Mouse (Mus musculus) kidney, adult 2 months (tissue): ENCODE results near the gene Plxna4. TPM values are rescaled to one million over a fixed set of nuclear protein-coding genes. Genes with fewer than 3 reads are reported as not detected.

Experiments
- DNase-seq: peaks from one replicate; pipeline ENCODE4 v3.0.0; 2021
- H3K27ac ChIP-seq: fragments of 200-500 bp; 2 replicates; pipeline ENCODE4 v1.5.1; 2012; ENCODE audit warnings: low read depth, low read length, control low read depth, inconsistent platforms; ENCODE audit not compliant: insufficient read depth
- H3K27me3 ChIP-seq: fragments of 200-500 bp; replicated peaks from 2 replicates; pipeline ENCODE4 v1.6.1; 2012; ENCODE audit warnings: mild to moderate bottlenecking, moderate library complexity, low read length, inconsistent platforms; ENCODE audit not compliant: control insufficient read depth, insufficient read depth
- H3K36me3 ChIP-seq: fragments of 200-500 bp; 2 replicates; pipeline ENCODE4 v1.6.1; 2012; ENCODE audit warnings: mild to moderate bottlenecking, moderate library complexity, low read length, inconsistent platforms; ENCODE audit not compliant: control insufficient read depth, insufficient read depth
- H3K4me1 ChIP-seq: fragments of 200-500 bp; 2 replicates; pipeline ENCODE4 v1.6.1; 2011; ENCODE audit warnings: low read length; ENCODE audit not compliant: control insufficient read depth, insufficient read depth
- H3K4me3 ChIP-seq: fragments of 200-500 bp; 2 replicates; pipeline ENCODE4 v1.5.1; 2011; ENCODE audit warnings: mild to moderate bottlenecking, low read depth, low read length, control low read depth; ENCODE audit not compliant: insufficient read depth
- CTCF ChIP-seq: fragments of 200-500 bp; conservative IDR thresholded peaks from 2 replicates; pipeline ENCODE4 v1.5.1; 2011; ENCODE audit warnings: low read depth, mild to moderate bottlenecking, control low read depth, low read length, moderate library complexity, mixed read lengths; ENCODE audit not compliant: insufficient read depth, insufficient read length
- POLR2A ChIP-seq: fragments of 200-500 bp; IDR thresholded peaks from one replicate; pipeline ENCODE4 v1.6.1; 2011; ENCODE audit warnings: low read depth, low read length, control low read depth
- WGBS: fragments of 180-500 bp; shearing (Covaris S2); methylation state at CpG from one replicate; pipeline ENCODE4 v1.1.7; 2018; 5-methylcytosine and 5-hydroxymethylcytosine counted together
- polyA plus RNA-seq: library from polyadenylated mRNA; depleted of rRNA; stranded (reverse); fragments of >200 nt; gene quantifications from 2 replicates; pipeline ENCODE4 v1.2.3, GENCODE M21; 2012

Plxna4 gene
- polyA plus RNA-seq, 1 experiment = 1.8 TPM

DNA sequence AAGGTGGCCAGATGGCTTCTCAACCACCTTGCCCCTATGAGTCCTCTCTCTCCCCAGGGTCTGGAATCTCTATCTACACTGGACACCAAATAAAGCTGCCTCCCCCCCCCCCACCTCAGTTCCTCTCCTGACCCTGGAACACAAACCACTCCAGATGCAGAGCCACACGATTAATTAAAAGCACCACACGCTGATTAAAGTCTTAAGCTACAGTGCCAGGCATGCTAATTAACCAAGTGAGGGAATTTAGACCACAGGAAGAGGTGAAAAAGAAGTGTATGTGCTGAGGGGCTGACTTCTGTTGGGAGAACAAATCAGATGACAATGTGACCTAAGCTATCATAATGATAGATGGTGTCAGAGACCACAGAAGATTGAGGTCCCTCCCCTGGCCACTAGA lies 332.8 kb downstream of the Plxna4 start:
- Histone ChIP-seq H3K36me3 (no peaks in the 10 kb centered on the region), H3K4me1 (no peaks in the 10 kb centered on the region), H3K27ac (no peak overlapping the region), H3K27me3 (no peaks in the 10 kb centered on the region; the same call in 1 of the 2 replicates), H3K4me3 (no peak overlapping the region)
- no peak for TF ChIP-seq POLR2A
- no peak for TF ChIP-seq CTCF
- WGBS = 37% methylated on average over 2 of the region's 2 CpGs
- DNase-seq = no peak

DNA sequence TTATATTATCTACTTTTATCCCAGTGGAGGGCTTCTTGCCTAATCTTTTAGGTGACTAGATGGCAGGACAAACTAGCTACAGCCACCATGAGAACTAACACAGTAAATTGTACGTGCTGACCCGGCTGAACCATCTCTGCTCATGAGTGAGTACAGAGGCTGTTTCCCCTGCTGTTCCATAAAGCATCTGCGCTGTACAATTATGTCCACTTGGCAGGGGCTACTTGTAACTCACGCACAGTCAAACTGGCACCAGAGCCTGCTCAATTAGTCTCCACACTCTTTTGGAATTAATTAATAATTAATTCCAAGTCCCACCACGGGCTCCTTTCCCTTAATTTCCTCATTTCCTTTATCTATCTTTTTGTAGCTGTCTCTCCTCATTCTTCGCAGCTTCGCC lies 335.8 kb downstream of the Plxna4 start:
- WGBS = 56% methylated on average over 7 of the region's 7 CpGs
- no peak for TF ChIP-seq POLR2A
- no peak for TF ChIP-seq CTCF
- no peaks in the 10 kb centered on the region for H3K36me3 ChIP-seq
- H3K4me1 ChIP-seq = no peaks in the 10 kb centered on the region
- H3K4me3 ChIP-seq = no peak overlapping the region
- H3K27ac ChIP-seq = no peak overlapping the region
- no peak for DNase-seq
- H3K27me3 ChIP-seq = no peaks in the 10 kb centered on the region; the same call in 1 of the 2 replicates

DNA sequence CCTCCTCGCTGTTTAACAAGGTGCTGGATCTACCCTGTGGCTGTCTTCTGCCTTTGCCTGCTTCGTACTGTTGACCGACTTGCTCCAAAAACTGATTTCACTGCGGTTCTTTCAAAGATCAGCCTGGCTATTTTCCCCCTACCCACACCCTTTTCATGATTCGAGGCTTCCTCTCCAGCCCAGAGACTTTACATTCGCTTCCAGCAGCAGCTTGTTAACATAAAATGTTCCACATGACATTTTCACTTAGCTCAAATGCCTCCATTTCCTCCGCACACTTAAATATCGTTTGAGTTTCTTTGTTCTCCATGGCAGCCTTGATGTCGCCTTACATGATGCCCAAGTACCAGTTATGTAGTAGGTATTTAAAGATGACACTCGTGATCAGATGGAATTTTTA lies 336.3 kb downstream of the Plxna4 start:
- 78% methylated on average over 10 of the region's 10 CpGs for WGBS
- no peaks in the 10 kb centered on the region for H3K36me3 ChIP-seq

DNA sequence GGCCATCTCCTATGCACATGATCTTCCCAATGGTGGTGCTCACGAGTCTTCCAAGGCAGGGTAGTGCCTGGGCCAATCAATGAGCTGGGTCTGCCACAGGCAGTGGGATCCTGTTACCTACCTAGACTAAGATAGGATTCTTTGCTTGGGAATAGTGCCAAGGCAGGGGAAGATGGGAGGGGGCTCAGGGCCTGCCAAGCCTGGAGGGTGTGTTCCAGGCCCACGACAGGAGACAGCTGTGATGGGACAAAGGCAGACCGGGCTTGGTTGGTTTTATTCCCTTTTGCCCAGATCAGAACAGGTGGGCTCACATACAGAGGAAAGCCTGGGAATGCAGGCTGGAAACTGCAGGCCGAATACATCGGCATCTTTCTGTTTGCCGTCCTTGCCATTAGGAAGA lies 342.0 kb downstream of the Plxna4 start:
- Histone ChIP-seq H3K27me3 (no peaks in the 10 kb centered on the region), H3K4me1 (no peaks in the 10 kb centered on the region), H3K36me3 (no peaks in the 10 kb centered on the region), H3K4me3 (no peak overlapping the region), H3K27ac (no peak overlapping the region)
- no peak for TF ChIP-seq POLR2A
- 61% methylated on average over 6 of the region's 6 CpGs for WGBS
- DNase-seq = no peak

More for the DNA sequence above, 336.3 kb downstream of the Plxna4 start:
- TF ChIP-seq CTCF = no peak
- TF ChIP-seq POLR2A = no peak
- no peak overlapping the region for H3K27ac ChIP-seq
- DNase-seq = no peak
- no peak overlapping the region for H3K4me3 ChIP-seq
- H3K27me3 ChIP-seq = no peaks in the 10 kb centered on the region; the same call in 1 of the 2 replicates
- H3K4me1 ChIP-seq = no peaks in the 10 kb centered on the region

DNA sequence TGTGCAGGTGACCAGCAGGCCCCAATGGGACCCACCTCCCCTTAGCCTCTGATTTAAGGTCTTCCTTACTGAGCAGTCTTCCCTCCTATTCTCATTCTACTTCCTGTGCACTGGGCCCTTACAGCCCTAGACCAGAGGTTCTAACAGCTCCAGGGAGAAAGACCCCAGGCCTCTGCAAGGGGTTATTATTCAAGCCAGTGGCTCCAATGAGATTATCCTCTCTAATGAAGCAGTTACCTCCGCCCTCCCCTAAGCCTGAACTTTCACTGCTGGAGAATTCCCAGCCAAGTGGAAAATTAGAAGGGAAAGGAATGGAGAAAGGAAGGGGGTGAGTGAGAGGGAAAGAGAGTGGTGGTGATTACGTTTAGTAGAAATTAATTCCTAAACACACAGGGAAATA lies 345.0 kb downstream of the Plxna4 start:
- H3K4me3 ChIP-seq = no peak overlapping the region
- DNase-seq = peak; percentile 25
- H3K36me3 ChIP-seq = no peaks in the 10 kb centered on the region
- no peaks in the 10 kb centered on the region for H3K4me1 ChIP-seq
- TF ChIP-seq POLR2A (no peak), CTCF (no peak)
- 48% methylated on average over 2 of the region's 2 CpGs for WGBS
- no peak overlapping the region for H3K27ac ChIP-seq
- no peaks in the 10 kb centered on the region for H3K27me3 ChIP-seq

DNA sequence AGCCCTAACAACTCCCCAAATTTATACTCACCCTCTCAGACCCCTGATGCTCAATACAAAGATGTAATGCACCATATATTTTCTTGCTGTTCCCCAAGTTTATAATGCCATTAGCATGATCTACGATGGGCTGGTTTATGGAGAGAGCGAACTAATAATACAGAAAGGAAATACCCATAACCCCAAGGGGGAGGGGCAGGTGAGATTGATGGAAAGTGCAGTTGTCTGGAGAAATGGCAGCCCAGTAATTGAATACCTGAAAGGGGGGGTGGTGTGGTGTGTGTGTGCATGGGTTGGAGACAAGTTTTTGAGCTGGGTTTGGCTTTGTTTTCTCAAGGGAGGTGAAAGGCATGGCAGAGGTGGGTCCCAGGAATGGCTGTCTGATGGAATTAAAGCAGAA lies 356.6 kb downstream of the Plxna4 start:
- 63% methylated on average over 2 of the region's 2 CpGs for WGBS
- no peak for TF ChIP-seq POLR2A
- TF ChIP-seq CTCF = no peak
- H3K27me3 ChIP-seq = no peaks in the 10 kb centered on the region
- no peaks in the 10 kb centered on the region for H3K36me3 ChIP-seq
- H3K27ac ChIP-seq = no peak overlapping the region
- no peak for DNase-seq
- no peaks in the 10 kb centered on the region for H3K4me1 ChIP-seq
- no peak overlapping the region for H3K4me3 ChIP-seq

DNA sequence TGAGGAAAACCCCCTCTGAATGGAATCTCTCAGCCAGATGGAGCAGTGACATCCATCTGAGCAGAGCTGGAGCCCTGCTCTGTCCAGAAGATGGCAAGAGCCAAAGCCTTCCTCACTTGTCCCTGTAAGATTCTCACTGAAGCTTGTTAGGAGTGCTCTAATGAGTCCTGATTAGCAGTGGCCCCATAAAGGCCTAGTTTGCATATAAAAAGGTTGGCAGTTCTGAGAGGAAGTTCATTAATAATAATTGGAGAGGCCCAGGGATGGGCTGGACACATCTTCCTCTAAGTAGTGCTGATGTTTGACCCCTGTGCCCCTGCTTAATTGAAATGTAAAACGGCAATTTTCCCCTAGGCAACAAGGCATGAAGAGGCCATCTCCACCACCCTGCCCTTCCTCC lies 361.4 kb downstream of the Plxna4 start:
- 24% methylated on average over 1 of the region's 1 CpGs for WGBS
- H3K36me3 ChIP-seq = no peaks in the 10 kb centered on the region
- no peak for TF ChIP-seq POLR2A
- no peak for TF ChIP-seq CTCF

DNA sequence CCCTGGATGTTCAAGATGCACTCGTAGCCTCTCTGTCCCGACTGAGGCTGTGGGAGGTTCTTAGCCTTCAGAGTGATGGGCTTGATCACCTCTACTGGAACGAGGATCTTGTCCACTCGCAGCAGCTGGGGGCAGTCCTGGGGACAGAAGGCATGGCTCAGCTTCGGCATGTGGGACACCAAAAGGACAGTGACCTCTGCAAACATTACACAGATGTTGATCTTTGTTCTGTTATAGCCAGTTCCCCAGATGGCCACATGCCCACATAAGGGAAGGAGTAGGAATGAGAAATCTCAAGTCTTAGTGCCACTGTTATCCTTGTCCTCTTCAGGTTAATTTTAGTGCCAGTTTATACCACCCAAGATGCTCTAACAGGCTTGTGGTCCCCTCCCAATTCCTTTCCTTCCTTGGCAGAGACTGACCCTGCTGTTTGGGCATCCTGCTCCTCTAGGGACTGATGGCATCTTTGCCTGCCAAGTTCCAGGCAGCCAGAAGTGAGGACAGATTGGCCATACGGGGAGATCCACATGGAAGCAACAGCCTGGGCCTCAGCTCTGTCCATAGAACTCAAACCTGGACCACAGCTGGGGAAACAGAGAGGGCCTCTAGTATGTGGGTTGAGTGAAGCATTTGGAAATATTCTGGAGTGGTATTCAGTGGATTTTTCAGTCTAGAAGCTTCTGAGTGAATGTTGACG lies 363.8 kb downstream of the Plxna4 start:
- Histone ChIP-seq H3K27ac (no peak overlapping the region), H3K4me1 (no peaks in the 10 kb centered on the region), H3K27me3 (no peaks in the 10 kb centered on the region), H3K36me3 (no peaks in the 10 kb centered on the region), H3K4me3 (no peak overlapping the region)
- no peak for TF ChIP-seq CTCF
- no peak for TF ChIP-seq POLR2A
- no peak for DNase-seq
- WGBS = 72% methylated on average over 7 of the region's 7 CpGs

More for the DNA sequence above, 361.4 kb downstream of the Plxna4 start:
- H3K4me1 ChIP-seq = no peaks in the 10 kb centered on the region
- H3K27me3 ChIP-seq = no peaks in the 10 kb centered on the region
- DNase-seq = no peak
- no peak overlapping the region for H3K27ac ChIP-seq
- H3K4me3 ChIP-seq = no peak overlapping the region
